16 mouse cellular contexts compared by ENCODE assay signal in genomic region chr12:116352404-116352803, GRCm38 (mm10).
"Had no signal": no experiment of that assay in that cellular context is flagged by ENCODE, and none has a peak within 500 bp of the region (broad histone marks: within the 10 kb centered on the region; RNA-seq: fewer than 3 reads in every experiment).

No protein-coding gene starts in this region.

- H3K27me3 ChIP-seq: hindbrain, embryonic 15.5 days; limb, embryonic 12.5 days; midbrain, embryonic 15.5 days; neural tube, embryonic 12.5 days had no signal

- H3K9ac ChIP-seq: hindbrain, embryonic 15.5 days; limb, embryonic 12.5 days; midbrain, embryonic 15.5 days; neural tube, embryonic 12.5 days had no signal

- H3K4me2 ChIP-seq: hindbrain, embryonic 15.5 days; limb, embryonic 12.5 days; midbrain, embryonic 11.5 days; midbrain, embryonic 15.5 days; neural tube, embryonic 12.5 days had no signal

- H3K9me3 ChIP-seq: hindbrain, embryonic 15.5 days; limb, embryonic 12.5 days; midbrain, embryonic 15.5 days; neural tube, embryonic 12.5 days had no signal

- DNase-seq: kidney, adult 8-10 months; kidney, postnatal 14 days; layer of hippocampus, adult 9-11 months; layer of hippocampus, postnatal 36 days; lung, adult 18-20 months; lung, postnatal 10 days; lung, postnatal 4 days; right cerebral cortex, postnatal 14 days; thymus, adult 18-20 months; thymus, postnatal 14 days had no signal

- H3K27ac ChIP-seq: hindbrain, embryonic 15.5 days; limb, embryonic 12.5 days; midbrain, embryonic 15.5 days; neural tube, embryonic 12.5 days had no signal

- ATAC-seq: intestine, embryonic 16.5 days; midbrain, embryonic 15.5 days had no signal

- H3K4me3 ChIP-seq: hindbrain, embryonic 15.5 days; limb, embryonic 12.5 days; midbrain, embryonic 15.5 days; neural tube, embryonic 12.5 days had no signal

- H3K4me1 ChIP-seq: hindbrain, embryonic 15.5 days; limb, embryonic 12.5 days; midbrain, embryonic 15.5 days; neural tube, embryonic 12.5 days had no signal
